Mouse (Mus musculus) liver, adult 2 months (tissue): ENCODE measurements around the gene Abr. TPM values are rescaled to one million over a fixed set of nuclear protein-coding genes. Genes with fewer than 3 reads are reported as not detected.

ENCODE experiments used
- DNase-seq: peaks from one replicate; pipeline ENCODE4 v3.0.0-alpha.2; 2011; ENCODE audit warnings: low read depth, low spot score; ENCODE audit errors: extremely low read depth
- H3K27ac ChIP-seq: fragments of 200-500 bp; replicated peaks from 2 replicates; pipeline ENCODE4 v1.5.1; 2012; ENCODE audit warnings: low read depth, mild to moderate bottlenecking, control low read depth, inconsistent platforms, low read length; ENCODE audit not compliant: insufficient read depth
- H3K27me3 ChIP-seq: fragments of 200-500 bp; 2 replicates; pipeline ENCODE4 v1.6.1; 2012; ENCODE audit warnings: mild to moderate bottlenecking, moderate library complexity, low read length, inconsistent platforms; ENCODE audit not compliant: control insufficient read depth, insufficient read depth
- H3K36me3 ChIP-seq: fragments of 200-500 bp; 2 replicates; pipeline ENCODE4 v1.6.1; 2012; ENCODE audit warnings: low read length, inconsistent platforms; ENCODE audit not compliant: control insufficient read depth, insufficient read depth
- H3K4me1 ChIP-seq: fragments of 200-500 bp; 2 replicates; pipeline ENCODE4 v1.6.1; 2011; ENCODE audit warnings: low read length; ENCODE audit not compliant: control insufficient read depth, insufficient read depth
- H3K4me3 ChIP-seq: fragments of 200-500 bp; 2 replicates; pipeline ENCODE4 v1.5.1; 2011; ENCODE audit warnings: low read depth, mild to moderate bottlenecking, control low read depth, low read length, moderate library complexity; ENCODE audit not compliant: insufficient read depth
- H3K79me2 ChIP-seq: fragments of 200-500 bp; 2 replicates; pipeline ENCODE4 v1.6.1; 2012; ENCODE audit warnings: inconsistent platforms, mild to moderate bottlenecking, low read length, moderate library complexity; ENCODE audit not compliant: control insufficient read depth, insufficient read depth
- H3K9ac ChIP-seq: fragments of 200-500 bp; 2 replicates; pipeline ENCODE4 v1.6.1; 2012; ENCODE audit warnings: low read depth, mild to moderate bottlenecking, control low read depth, inconsistent platforms, low read length
- CTCF ChIP-seq: fragments of 200-500 bp; IDR thresholded peaks from 2 replicates; pipeline ENCODE4 v1.5.1; 2011; ENCODE audit warnings: low read depth, low read length, control low read depth
- POLR2A ChIP-seq: fragments of 200-500 bp; IDR thresholded peaks from 2 replicates; pipeline ENCODE4 v1.6.1; 2011; ENCODE audit warnings: low read length, control low read depth; ENCODE audit not compliant: insufficient read depth; ENCODE audit errors: extremely low read depth
- WGBS: fragments of 180-500 bp; shearing (Covaris S2); methylation state at CpG from one replicate; pipeline ENCODE4 v1.1.7; 2018; 5-methylcytosine and 5-hydroxymethylcytosine counted together
- polyA plus RNA-seq: library from polyadenylated mRNA; depleted of rRNA; stranded (reverse); fragments of >200 nt; gene quantifications from 2 replicates; pipeline ENCODE4 v1.2.3, GENCODE M21; 2012
- total RNA-seq: library from RNA; depleted of rRNA; stranded (reverse); fragments of >200 nt; gene quantifications from 2 replicates; pipeline ENCODE4 v1.2.3, GENCODE M21; 2014

Abr gene
- total and polyA plus RNA-seq, 2 experiments = 3.3 to 3.9 TPM

DNA sequence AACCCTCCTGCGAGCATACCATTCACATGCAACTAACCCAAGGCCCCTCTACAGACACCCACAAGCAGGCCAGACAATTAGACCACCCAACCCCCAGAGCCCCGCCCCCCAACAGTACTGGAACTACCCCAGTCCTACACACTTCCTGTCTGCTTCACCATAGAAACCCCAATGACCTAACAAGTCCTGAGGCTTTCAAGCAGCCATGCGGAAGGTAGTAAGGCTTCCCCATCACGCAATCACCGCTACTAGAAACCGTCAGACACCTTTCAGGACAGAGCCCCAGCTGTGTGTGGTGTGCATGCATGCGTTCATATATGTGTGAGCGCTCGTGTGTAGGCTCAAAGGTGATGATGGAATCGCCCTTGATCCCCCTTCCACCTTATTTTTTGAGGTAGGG lies 165.2 kb downstream of the Abr start:
- no peak overlapping the region for H3K9ac ChIP-seq
- 85% methylated on average over 10 of the region's 10 CpGs for WGBS
- TF ChIP-seq CTCF = no peak
- no peak for TF ChIP-seq POLR2A
- H3K79me2 ChIP-seq = no peaks in the 10 kb centered on the region
- H3K27ac ChIP-seq = no peak overlapping the region
- H3K4me1 ChIP-seq = no peaks in the 10 kb centered on the region
- no peaks in the 10 kb centered on the region for H3K27me3 ChIP-seq
- H3K4me3 ChIP-seq = no peak overlapping the region
- DNase-seq = no peak
- no peaks in the 10 kb centered on the region for H3K36me3 ChIP-seq

DNA sequence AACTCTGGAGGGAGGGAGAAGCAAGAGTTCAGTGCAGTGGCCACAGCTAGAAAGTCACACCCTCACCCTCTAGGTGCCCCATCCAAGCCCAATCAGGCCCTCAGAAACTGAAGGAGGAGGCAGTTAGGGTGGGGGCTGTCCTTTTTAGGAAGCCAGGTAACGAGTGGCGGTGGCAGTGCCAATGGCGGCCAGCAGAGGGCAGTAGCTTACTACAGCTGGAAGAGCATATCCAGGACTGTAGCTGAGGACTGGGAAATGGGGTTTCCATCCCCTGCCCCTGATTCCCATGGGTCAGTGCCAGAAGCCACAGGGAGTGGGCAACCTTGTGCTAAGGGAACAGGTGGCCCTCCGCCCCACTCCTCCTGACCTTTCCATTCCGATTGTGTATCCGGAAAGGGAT lies 165.9 kb downstream of the Abr start:
- H3K27ac ChIP-seq = no peak overlapping the region
- H3K9ac ChIP-seq = no peak overlapping the region
- no peaks in the 10 kb centered on the region for H3K4me1 ChIP-seq
- no peak overlapping the region for H3K4me3 ChIP-seq
- 26% methylated on average over 6 of the region's 6 CpGs for WGBS
- no peaks in the 10 kb centered on the region for H3K79me2 ChIP-seq
- peak; percentile 24 for DNase-seq
- H3K36me3 ChIP-seq = no peaks in the 10 kb centered on the region
- no peaks in the 10 kb centered on the region for H3K27me3 ChIP-seq
- TF ChIP-seq POLR2A = no peak
- TF ChIP-seq CTCF = peak; percentile 98

DNA sequence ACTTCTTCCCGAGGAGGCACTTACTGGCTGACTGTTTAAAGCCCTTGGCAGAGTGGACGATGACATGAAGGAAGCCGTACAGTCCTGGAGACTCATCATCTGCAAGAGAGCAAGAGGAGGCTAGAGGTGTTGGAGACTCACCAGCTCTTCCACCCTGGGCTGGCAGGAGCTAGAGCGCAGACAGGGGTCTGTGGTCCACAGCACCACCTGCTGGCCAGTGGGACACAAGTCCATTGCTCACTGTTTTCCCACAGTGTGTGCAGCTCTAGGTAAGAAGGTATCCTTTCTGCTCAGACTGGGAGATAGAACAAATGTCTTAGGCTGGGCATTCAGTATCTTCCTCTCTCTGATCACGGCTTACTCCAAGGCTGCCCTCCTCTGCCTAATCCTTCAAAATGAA lies 167.6 kb downstream of the Abr start:
- Histone ChIP-seq H3K27ac (no peak overlapping the region), H3K36me3 (no peaks in the 10 kb centered on the region), H3K27me3 (no peaks in the 10 kb centered on the region), H3K4me3 (no peak overlapping the region), H3K79me2 (no peaks in the 10 kb centered on the region), H3K4me1 (no peaks in the 10 kb centered on the region), H3K9ac (no peak overlapping the region)
- 77% methylated on average over 5 of the region's 5 CpGs for WGBS
- DNase-seq = peak; percentile 29
- TF ChIP-seq POLR2A (no peak), CTCF (peak; percentile 97)

DNA sequence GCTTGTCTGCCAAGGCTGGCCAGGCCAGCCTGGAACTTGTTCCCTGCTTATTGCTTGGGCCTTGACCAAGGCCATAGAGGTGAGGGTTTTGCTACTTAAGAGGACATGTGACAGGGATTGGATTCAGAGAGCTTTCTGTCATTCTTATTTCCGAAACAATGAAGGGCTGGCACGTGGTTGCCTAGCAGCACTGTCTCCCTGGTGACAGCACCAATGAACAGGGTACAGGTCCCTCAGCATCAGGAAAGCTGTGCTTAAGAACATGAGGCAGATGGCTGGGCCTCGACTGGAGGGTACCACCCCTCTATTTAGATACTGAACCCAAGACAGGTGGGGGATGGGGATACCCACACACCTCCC lies 171.9 kb downstream of the Abr start:
- Histone ChIP-seq H3K9ac (no peak overlapping the region), H3K36me3 (no peaks in the 10 kb centered on the region), H3K4me3 (no peak overlapping the region), H3K27me3 (no peaks in the 10 kb centered on the region), H3K4me1 (no peaks in the 10 kb centered on the region), H3K27ac (no peak overlapping the region), H3K79me2 (no peaks in the 10 kb centered on the region)
- DNase-seq = no peak
- WGBS = 84% methylated on average over 3 of the region's 3 CpGs
- TF ChIP-seq POLR2A = no peak
- no peak for TF ChIP-seq CTCF

DNA sequence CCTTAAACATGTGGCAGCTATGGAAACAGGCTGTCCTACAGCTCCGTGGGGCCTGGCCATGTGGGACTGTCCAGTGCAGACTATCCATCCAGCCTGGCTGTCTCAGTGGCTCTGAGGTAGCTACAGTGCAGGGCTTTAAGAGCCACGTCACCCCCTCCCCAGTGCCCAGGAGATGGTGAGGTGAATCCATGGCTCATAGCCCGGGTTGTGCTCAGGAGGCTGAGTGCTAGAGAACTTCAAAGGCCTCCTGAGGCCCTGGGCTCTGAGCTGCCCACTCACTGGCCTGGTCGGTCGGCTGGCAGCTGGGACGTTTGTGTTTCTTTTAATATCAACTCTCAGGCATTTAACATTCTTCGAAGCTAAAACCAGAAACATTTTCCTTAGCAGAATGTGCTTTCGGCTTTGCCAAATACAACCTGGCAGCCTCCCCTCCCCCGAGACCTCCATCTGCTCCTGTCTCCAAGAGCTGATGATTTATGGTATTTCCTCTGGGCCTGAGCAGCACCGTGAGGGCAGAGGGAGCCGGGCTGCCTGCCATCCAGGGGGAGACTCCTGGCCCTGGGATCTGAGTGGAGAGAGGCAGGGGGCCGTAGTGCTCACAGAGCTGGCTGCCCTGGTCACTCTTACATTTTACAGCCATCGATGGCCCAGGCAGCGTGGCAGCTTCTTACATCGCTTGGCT lies 172.5 kb downstream of the Abr start:
- no peaks in the 10 kb centered on the region for H3K36me3 ChIP-seq
- no peak for DNase-seq
- TF ChIP-seq CTCF (no peak), POLR2A (no peak)
- no peak overlapping the region for H3K27ac ChIP-seq
- no peak overlapping the region for H3K9ac ChIP-seq
- no peak overlapping the region for H3K4me3 ChIP-seq
- WGBS = 84% methylated on average over 15 of the region's 15 CpGs
- H3K79me2 ChIP-seq = no peaks in the 10 kb centered on the region
- H3K4me1 ChIP-seq = no peaks in the 10 kb centered on the region
- H3K27me3 ChIP-seq = no peaks in the 10 kb centered on the region

DNA sequence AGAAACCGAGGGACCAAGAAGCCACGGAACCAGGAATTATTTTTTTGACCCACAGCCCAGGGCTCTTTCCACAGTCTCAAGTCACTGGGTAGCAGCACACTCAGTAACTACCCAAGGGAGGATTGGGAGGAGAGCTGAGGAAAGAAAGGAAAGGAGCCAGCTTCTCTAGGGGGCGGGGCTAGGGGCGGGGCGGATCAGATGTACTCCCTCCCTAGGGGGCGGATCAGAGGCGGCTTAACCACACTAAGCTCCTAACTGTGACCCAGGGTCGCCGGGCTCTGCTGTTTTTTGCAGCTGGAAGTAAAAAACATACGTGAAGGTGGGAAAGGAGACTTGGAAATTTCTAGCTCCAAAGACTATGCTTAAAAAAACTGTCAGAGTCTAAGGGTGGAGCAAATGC lies 175.9 kb downstream of the Abr start:
- TF ChIP-seq CTCF = no peak
- no peak for TF ChIP-seq POLR2A
- no peak overlapping the region for H3K9ac ChIP-seq
- H3K4me3 ChIP-seq = no peak overlapping the region
- DNase-seq = peak; percentile 28
- 12% methylated on average over 10 of the region's 10 CpGs for WGBS
- H3K79me2 ChIP-seq = no peaks in the 10 kb centered on the region
- no peak overlapping the region for H3K27ac ChIP-seq
- H3K27me3 ChIP-seq = no peaks in the 10 kb centered on the region
- no peaks in the 10 kb centered on the region for H3K4me1 ChIP-seq
- H3K36me3 ChIP-seq = no peaks in the 10 kb centered on the region
